Mouse (Mus musculus): ENCODE results near the gene Clca3b. TPM values are rescaled to one million over a fixed set of nuclear protein-coding genes. Genes with fewer than 3 reads are reported as not detected.
A peak's percentile ranks its signal among the peaks of the same experiment; 100 is the strongest.
"Not testable (repeated sequence)": the region's sequence is repeated elsewhere in the genome, so short reads cannot be mapped to it uniquely, and the experiment has no call there.

The Clca3b gene
- 0.79 and 1.2 TPM in 2 replicates for polyA plus RNA-seq (2015; fragmentation: Nextera tagmentation; extraction: Ambion mirVana)

DNA sequence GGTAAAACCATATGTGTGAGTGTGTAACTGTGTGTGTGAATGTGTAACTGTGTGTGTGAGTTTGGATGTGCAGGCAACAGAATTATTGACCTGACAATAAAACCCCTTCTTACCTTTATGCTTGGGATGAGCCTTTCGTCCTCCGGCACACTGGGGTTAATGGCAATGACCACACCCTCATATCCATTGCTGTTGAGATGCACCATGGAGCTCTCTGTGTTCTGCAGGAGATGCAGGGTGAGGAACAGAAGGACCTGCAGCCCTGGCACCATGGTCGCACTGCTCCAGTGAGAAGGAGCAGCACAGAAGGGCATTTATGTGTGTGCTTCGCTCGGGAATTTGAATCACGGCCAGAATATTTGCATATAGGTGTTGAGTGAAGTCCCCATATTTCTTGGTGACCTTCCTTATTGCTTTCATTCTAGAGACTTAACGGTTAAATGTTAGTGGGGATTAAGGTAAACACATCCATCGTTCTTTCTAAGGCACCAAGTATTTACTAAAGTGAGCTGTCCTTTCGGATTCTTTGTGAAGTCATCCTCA lies at the start of gene Clca3b:
Gene Clca3b, minus strand, starts transcription at position 344 of the 543 bp plus-strand sequence.
- H3K4me3 ChIP-seq (replicated peaks; ENCODE audit: low read length); H3K4me2 ChIP-seq (ENCODE audit: low read depth, low read length); H3K4me1 ChIP-seq (ENCODE audit: control insufficient read depth, insufficient read depth, low read length); H3K27ac ChIP-seq (ENCODE audit: low read length); ATAC-seq (ENCODE audit: insufficient read depth, low FRiP score); H3K9ac ChIP-seq (ENCODE audit: low read length); H3K36me3 ChIP-seq (ENCODE audit: control insufficient read depth, insufficient read depth, low read length); H3K27me3 ChIP-seq (ENCODE audit: control insufficient read depth, insufficient read depth, low read length); H3K9me3 ChIP-seq (replicated peaks; ENCODE audit: control insufficient read depth, low read length): not testable (repeated sequence)
- 58% methylated on average over 9 of the region's 9 CpGs for WGBS

DNA sequence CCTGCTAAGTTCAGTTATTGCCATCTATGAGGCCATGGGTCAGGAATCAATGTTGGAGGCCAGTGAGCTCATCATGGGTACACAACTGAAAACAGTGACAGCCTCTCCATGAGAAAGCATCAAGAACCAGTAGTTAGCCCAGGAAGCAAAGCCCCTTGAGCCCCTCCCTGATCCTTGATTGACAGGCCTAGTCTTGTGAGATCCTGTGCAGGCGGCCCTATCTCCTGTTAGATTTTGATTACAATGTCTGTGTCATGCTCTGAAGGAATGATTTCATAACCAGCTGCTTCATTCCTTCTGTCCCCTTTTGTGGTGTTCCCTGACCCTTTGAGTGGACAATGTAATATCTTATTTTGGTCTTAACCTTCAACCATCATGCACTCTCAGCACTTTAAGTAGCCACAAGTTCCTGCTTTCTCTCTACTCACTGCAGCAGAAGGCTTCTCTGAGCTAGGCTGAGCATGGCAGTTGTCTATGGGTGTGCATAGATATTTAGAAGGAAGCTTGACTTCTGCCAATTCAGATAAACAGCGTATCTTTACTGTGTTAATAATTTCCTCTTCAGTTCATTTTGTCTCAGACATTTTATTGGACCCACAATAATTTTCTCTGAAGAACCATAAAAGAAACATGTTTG lies 48.0 kb upstream of the Clca3b start:
- 74% methylated on average over 2 of the region's 2 CpGs for WGBS
- no peak overlapping the region for H3K27ac ChIP-seq (ENCODE audit: low read length)
- no peak for ATAC-seq (ENCODE audit: insufficient read depth, low FRiP score)
- no peak overlapping the region for H3K9ac ChIP-seq (ENCODE audit: low read length)
- H3K4me1 ChIP-seq (ENCODE audit: control insufficient read depth, insufficient read depth, low read length), result no peaks in the 10 kb centered on the region
- no peaks in the 10 kb centered on the region for H3K27me3 ChIP-seq (ENCODE audit: control insufficient read depth, insufficient read depth, low read length)
- no peak overlapping the region for H3K4me3 ChIP-seq (replicated peaks; ENCODE audit: low read length)
- no peaks in the 10 kb centered on the region for H3K9me3 ChIP-seq (replicated peaks; ENCODE audit: control insufficient read depth, low read length)
- no peaks in the 10 kb centered on the region for H3K36me3 ChIP-seq (ENCODE audit: control insufficient read depth, insufficient read depth, low read length)
- no peak overlapping the region for H3K4me2 ChIP-seq (ENCODE audit: low read depth, low read length)

DNA sequence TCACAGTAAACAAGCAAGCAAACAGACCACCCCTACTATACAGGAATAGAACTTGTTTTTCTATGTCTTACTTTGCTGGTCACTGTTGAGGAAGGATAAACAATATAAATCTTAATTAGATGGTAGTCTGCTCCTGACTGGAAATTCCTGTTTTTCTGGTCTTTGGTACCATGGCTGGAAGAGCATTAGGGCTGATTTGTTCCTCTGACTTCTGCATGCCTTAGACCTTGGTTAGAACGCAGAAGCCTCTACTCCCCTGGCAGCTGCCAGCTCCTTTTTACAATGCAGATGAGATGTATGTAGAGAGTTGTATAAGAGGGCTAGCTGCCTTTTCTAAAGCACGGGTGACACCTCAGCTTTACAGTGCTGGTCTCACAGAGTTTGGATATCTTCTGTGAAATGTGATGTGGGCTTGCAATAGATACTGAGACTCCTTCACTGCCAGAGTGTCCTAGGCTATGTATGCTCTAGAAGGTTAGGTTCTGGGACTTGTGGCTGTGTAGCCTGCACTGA lies 41.1 kb upstream of the Clca3b start:
- no peak overlapping the region for H3K27ac ChIP-seq (ENCODE audit: low read length)
- H3K4me1 ChIP-seq (ENCODE audit: control insufficient read depth, insufficient read depth, low read length), result no peaks in the 10 kb centered on the region
- 41% methylated on average over 2 of the region's 2 CpGs for WGBS
- no peaks in the 10 kb centered on the region for H3K9me3 ChIP-seq (replicated peaks; ENCODE audit: control insufficient read depth, low read length)
- ATAC-seq (ENCODE audit: insufficient read depth, low FRiP score), result no peak; the same call in 1 of the 2 replicates
- H3K9ac ChIP-seq (ENCODE audit: low read length), result no peak overlapping the region
- no peaks in the 10 kb centered on the region for H3K36me3 ChIP-seq (ENCODE audit: control insufficient read depth, insufficient read depth, low read length)
- H3K4me2 ChIP-seq (ENCODE audit: low read depth, low read length), result no peak overlapping the region
- no peaks in the 10 kb centered on the region for H3K27me3 ChIP-seq (ENCODE audit: control insufficient read depth, insufficient read depth, low read length)
- H3K4me3 ChIP-seq (replicated peaks; ENCODE audit: low read length), result no peak overlapping the region

DNA sequence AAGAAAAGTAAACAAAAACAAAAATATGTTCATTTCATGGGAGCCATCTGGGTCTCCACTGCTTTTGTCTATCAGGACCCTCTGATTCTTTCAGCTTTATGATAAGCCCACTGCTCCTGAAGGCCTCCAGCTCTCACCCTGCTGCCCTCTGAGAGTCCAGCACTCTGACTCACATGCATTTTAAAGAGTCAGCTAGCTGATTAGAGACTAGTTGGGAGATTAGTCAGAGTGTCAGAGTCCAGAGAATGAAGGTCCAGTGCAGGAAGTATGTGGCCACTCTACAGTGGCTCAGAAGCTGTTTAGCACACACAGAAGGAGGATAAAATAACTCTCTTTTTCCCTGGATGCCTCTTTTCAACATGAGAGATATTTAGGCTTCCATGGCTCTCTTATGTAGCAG lies 37.8 kb upstream of the Clca3b start:
- H3K4me1 ChIP-seq (ENCODE audit: control insufficient read depth, insufficient read depth, low read length), result no peaks in the 10 kb centered on the region
- H3K9ac ChIP-seq (ENCODE audit: low read length), result no peak overlapping the region
- H3K27ac ChIP-seq (ENCODE audit: low read length), result no peak overlapping the region
- ATAC-seq (ENCODE audit: insufficient read depth, low FRiP score), result no peak
- H3K27me3 ChIP-seq (ENCODE audit: control insufficient read depth, insufficient read depth, low read length), result no peaks in the 10 kb centered on the region
- H3K36me3 ChIP-seq (ENCODE audit: control insufficient read depth, insufficient read depth, low read length), result no peaks in the 10 kb centered on the region
- no peaks in the 10 kb centered on the region for H3K9me3 ChIP-seq (replicated peaks; ENCODE audit: control insufficient read depth, low read length)
- H3K4me2 ChIP-seq (ENCODE audit: low read depth, low read length), result no peak overlapping the region
- H3K4me3 ChIP-seq (replicated peaks; ENCODE audit: low read length), result no peak overlapping the region

DNA sequence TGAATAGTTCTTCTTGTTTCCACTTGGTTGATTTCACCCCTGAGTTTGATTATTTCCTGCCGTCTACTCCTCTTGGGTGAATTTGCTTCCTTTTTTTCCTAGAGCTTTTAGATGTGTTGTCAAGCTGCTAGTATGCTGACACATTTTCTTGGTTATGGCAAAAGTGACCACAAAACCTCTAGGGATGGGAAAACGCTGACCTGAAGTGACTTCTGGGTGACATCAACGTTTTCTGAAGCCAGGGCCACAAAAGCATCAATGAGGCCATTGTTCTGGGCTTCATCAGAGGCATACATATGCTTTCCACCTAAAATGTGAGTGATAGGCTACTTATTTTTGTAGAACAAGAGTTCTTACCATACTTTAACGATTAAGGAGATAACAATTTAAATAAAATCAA lies 22.9 kb upstream of the Clca3b start:
- not testable (repeated sequence) for H3K4me3 ChIP-seq (replicated peaks; ENCODE audit: low read length); H3K9ac ChIP-seq (ENCODE audit: low read length); H3K36me3 ChIP-seq (ENCODE audit: control insufficient read depth, insufficient read depth, low read length); ATAC-seq (ENCODE audit: insufficient read depth, low FRiP score); H3K4me2 ChIP-seq (ENCODE audit: low read depth, low read length); H3K27ac ChIP-seq (ENCODE audit: low read length); H3K27me3 ChIP-seq (ENCODE audit: control insufficient read depth, insufficient read depth, low read length); H3K9me3 ChIP-seq (replicated peaks; ENCODE audit: control insufficient read depth, low read length); H3K4me1 ChIP-seq (ENCODE audit: control insufficient read depth, insufficient read depth, low read length)
- WGBS, result 63% methylated on average over 3 of the region's 4 CpGs

DNA sequence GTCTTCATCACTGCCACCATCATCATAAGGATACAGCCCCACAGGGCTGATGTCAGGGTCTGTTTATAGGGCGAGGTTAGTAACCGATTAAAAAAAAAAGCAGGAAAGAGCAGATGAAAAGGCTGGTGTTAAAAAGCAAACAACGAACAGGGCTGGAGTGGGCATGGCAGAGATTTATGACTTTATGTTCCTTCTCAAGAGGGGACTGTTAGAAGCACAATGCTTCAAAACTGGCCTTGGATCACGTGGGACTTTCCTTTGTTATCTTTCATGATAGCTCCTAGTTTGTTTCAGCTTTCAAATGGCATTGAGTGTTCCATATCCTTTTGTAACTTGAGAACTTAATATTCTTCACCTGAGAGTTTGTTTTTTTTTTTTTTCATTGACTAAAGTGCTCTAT lies 427 bp upstream of the Clca3b start:
- Histone ChIP-seq H3K27ac (ENCODE audit: low read length) (no peak overlapping the region), H3K36me3 (ENCODE audit: control insufficient read depth, insufficient read depth, low read length) (no peaks in the 10 kb centered on the region), H3K4me2 (ENCODE audit: low read depth, low read length) (no peak overlapping the region), H3K9me3 (replicated peaks; ENCODE audit: control insufficient read depth, low read length) (no peaks in the 10 kb centered on the region), H3K4me3 (replicated peaks; ENCODE audit: low read length) (no peak overlapping the region), H3K9ac (ENCODE audit: low read length) (no peak overlapping the region), H3K4me1 (ENCODE audit: control insufficient read depth, insufficient read depth, low read length) (no peaks in the 10 kb centered on the region), H3K27me3 (ENCODE audit: control insufficient read depth, insufficient read depth, low read length) (no peaks in the 10 kb centered on the region)
- 21% methylated on average over 4 of the region's 4 CpGs for WGBS
- no peak for ATAC-seq (ENCODE audit: insufficient read depth, low FRiP score)

DNA sequence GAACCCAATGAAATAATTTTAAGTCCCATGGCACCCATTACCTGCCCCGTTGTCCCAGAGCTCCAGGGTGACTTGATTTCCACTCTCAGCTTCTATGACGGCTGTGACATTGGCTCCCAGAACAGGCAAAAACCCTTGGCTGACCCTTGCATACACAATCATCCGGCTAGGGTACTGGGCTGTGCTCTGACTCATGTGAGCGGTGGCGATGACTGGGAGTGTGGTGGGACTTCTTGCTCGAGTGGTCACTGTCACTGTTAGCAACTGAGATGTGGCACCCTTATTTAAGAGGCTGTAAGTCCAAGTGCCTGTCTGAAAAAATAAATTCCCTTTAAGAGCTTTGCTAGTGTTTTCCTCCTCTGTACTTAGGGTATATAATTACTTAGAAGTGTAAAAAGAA lies 21.9 kb downstream of the Clca3b start:
- Histone ChIP-seq H3K9me3 (replicated peaks; ENCODE audit: control insufficient read depth, low read length) (no peaks in the 10 kb centered on the region), H3K4me2 (ENCODE audit: low read depth, low read length) (no peak overlapping the region), H3K4me3 (replicated peaks; ENCODE audit: low read length) (no peak overlapping the region), H3K27ac (ENCODE audit: low read length) (no peak overlapping the region), H3K36me3 (ENCODE audit: control insufficient read depth, insufficient read depth, low read length) (no peaks in the 10 kb centered on the region), H3K27me3 (ENCODE audit: control insufficient read depth, insufficient read depth, low read length) (no peaks in the 10 kb centered on the region), H3K9ac (ENCODE audit: low read length) (no peak overlapping the region), H3K4me1 (ENCODE audit: control insufficient read depth, insufficient read depth, low read length) (no peaks in the 10 kb centered on the region)
- WGBS, result 81% methylated on average over 6 of the region's 6 CpGs
- no peak for ATAC-seq (ENCODE audit: insufficient read depth, low FRiP score)

DNA sequence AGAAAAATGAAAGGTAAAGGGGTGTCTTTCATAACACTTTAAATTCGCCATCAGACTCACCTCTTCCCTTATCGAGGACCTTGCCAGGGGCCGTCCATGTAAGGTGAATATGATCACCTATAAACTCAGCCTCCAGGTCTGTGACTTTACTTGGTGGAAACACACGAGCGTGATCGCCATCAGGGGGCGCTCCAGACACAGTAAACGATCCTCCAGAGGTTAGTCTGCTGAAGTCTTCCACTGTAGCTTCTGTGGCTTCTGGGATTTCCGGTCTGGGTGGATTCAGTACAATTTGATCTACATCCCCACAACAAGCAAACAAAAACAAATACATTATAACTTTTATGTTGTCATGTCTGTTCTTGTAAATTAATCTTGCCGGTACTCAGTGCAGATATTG lies 24.0 kb downstream of the Clca3b start:
- H3K9me3 ChIP-seq (replicated peaks; ENCODE audit: control insufficient read depth, low read length), result no peaks in the 10 kb centered on the region
- peak; percentile 64; the same call in 1 of the 2 replicates for ATAC-seq (ENCODE audit: insufficient read depth, low FRiP score)
- H3K4me3 ChIP-seq (replicated peaks; ENCODE audit: low read length), result no peak overlapping the region
- no peaks in the 10 kb centered on the region for H3K27me3 ChIP-seq (ENCODE audit: control insufficient read depth, insufficient read depth, low read length)
- 9% methylated on average over 10 of the region's 10 CpGs for WGBS
- no peak overlapping the region for H3K9ac ChIP-seq (ENCODE audit: low read length)
- H3K27ac ChIP-seq (ENCODE audit: low read length), result no peak overlapping the region
- no peaks in the 10 kb centered on the region for H3K36me3 ChIP-seq (ENCODE audit: control insufficient read depth, insufficient read depth, low read length)
- no peak overlapping the region for H3K4me2 ChIP-seq (ENCODE audit: low read depth, low read length)
- no peaks in the 10 kb centered on the region for H3K4me1 ChIP-seq (ENCODE audit: control insufficient read depth, insufficient read depth, low read length)

DNA sequence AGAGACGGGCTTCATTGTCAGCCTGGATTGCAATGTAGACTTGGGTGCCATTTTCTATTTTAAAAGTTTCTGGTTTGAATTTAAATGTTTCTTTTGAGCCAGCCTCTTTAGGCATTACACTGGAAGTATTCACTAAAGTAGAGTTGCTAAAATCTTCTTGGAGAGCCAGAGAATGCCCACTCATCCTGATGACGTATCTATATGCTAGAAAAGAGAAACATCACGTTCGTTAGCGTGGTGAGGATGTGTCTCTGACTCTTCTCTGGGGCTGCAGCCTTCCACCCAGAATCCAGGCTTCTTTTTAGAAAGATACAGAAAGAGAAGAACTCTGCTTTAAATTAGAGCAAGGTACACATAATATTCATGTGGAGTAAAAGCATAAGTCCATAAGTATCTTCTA lies 25.8 kb downstream of the Clca3b start:
- H3K36me3 ChIP-seq (ENCODE audit: control insufficient read depth, insufficient read depth, low read length), result no peaks in the 10 kb centered on the region
- H3K4me2 ChIP-seq (ENCODE audit: low read depth, low read length), result no peak overlapping the region
- H3K9ac ChIP-seq (ENCODE audit: low read length), result no peak overlapping the region
- H3K27ac ChIP-seq (ENCODE audit: low read length), result no peak overlapping the region
- no peaks in the 10 kb centered on the region for H3K4me1 ChIP-seq (ENCODE audit: control insufficient read depth, insufficient read depth, low read length)
- no peak for ATAC-seq (ENCODE audit: insufficient read depth, low FRiP score)
- no peaks in the 10 kb centered on the region for H3K27me3 ChIP-seq (ENCODE audit: control insufficient read depth, insufficient read depth, low read length)
- H3K9me3 ChIP-seq (replicated peaks; ENCODE audit: control insufficient read depth, low read length), result no peaks in the 10 kb centered on the region
- H3K4me3 ChIP-seq (replicated peaks; ENCODE audit: low read length), result no peak overlapping the region
- 77% methylated on average over 5 of the region's 5 CpGs for WGBS

All from stomach, embryonic 16.5 days (tissue).